Mouse (Mus musculus) hindbrain, embryonic 12.5 days (tissue): ENCODE data around the gene Zfp101. TPM values are rescaled to one million over a fixed set of nuclear protein-coding genes. Genes with fewer than 3 reads are reported as not detected.

Experiments used
- ATAC-seq: fragments of 200-750 bp; cut with Nextera tagmentation; 2 replicates; pipeline ENCODE4 v1.8.0; 2017; ENCODE audit warnings: moderate TSS enrichment; ENCODE audit not compliant: low FRiP score
- H3K27ac ChIP-seq: fragments of 300-500 bp; sonication (generic); 2 replicates; pipeline ENCODE4 v1.5.1; 2016; ENCODE audit warnings: mild to moderate bottlenecking
- H3K27me3 ChIP-seq: fragments of 300-500 bp; sonication (generic); 2 replicates; pipeline ENCODE4 v1.6.1; 2016; ENCODE audit warnings: mild to moderate bottlenecking
- H3K36me3 ChIP-seq: fragments of 300-500 bp; sonication (generic); 2 replicates; pipeline ENCODE4 v1.6.1; 2016; ENCODE audit warnings: mild to moderate bottlenecking
- H3K4me1 ChIP-seq: fragments of 300-500 bp; sonication (generic); 2 replicates; pipeline ENCODE4 v1.6.1; 2016
- H3K4me2 ChIP-seq: fragments of 300-500 bp; sonication (generic); replicated peaks from 2 replicates; pipeline ENCODE4 v1.6.1; 2016; ENCODE audit warnings: mild to moderate bottlenecking
- H3K4me3 ChIP-seq: fragments of 300-500 bp; sonication (generic); 2 replicates; pipeline ENCODE4 v1.5.1; 2016; ENCODE audit warnings: mild to moderate bottlenecking
- H3K9ac ChIP-seq: fragments of 300-500 bp; sonication (generic); 2 replicates; pipeline ENCODE4 v1.6.1; 2016; ENCODE audit warnings: mild to moderate bottlenecking, moderate library complexity
- H3K9me3 ChIP-seq: fragments of 300-500 bp; sonication (generic); replicated peaks from 2 replicates; pipeline ENCODE4 v1.6.1; 2016; ENCODE audit warnings: mild to moderate bottlenecking
- WGBS: fragments of 180-500 bp; shearing (Covaris S2); methylation state at CpG from one replicate; pipeline ENCODE4 v1.1.7; 2016; 5-methylcytosine and 5-hydroxymethylcytosine counted together
- polyA plus RNA-seq: library from polyadenylated mRNA; unstranded; fragments of >200 nt; fragmentation: Nextera tagmentation; extraction: Ambion mirVana; gene quantifications from 2 replicates; pipeline ENCODE4 v1.2.1, GENCODE M21; 2016

Zfp101 gene
- 19.4 and 22.4 TPM in 2 replicates for polyA plus RNA-seq

DNA sequence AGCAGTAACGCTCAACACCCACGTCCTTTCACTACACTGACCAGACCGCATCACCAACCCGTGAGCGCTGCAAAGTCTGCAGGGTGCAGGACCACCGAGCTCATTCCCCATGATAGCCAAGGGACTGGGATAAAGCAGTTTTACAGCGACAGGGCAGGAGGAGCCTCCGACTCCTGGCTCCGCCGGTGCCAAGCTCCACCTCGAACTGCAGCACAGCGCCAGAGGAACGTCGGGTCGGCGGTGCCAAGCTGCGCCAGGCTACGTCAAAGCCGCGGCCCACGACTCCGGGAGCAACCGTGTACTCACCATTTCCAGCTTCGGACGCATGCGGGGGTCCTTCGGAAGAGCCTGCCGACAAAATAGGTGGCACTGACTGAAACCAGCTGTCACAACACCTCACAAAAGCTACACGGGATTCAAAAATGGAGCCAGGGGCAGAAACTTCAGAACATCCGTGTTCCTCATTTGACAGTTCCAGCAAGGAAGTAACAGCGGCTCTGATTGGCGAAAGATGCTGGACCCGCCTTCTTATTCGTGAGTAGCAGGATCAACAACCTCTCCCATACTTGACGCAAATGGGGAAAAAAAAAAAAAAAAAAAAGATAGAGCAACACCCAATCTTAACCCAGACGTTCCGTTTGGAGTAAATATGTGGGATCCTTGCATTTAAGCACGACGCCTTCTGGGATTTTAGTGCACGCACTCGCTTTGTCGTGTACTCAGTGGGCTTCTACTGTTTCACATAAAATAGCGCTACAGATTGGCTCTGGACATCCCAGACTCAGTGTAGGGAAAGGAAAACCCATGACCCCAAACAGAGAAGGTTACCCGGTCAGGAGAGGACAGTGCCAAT is at the start of gene Zfp101:
TSS of gene Zfp101 (minus strand) at position 460 of the 853 bp plus-strand sequence.
- ATAC-seq: peak; percentile 98
- Histone ChIP-seq H3K36me3 (no peaks in the 10 kb centered on the region), H3K9ac (peak within 1 kb of the TSS; percentile 76), H3K4me3 (peak within 1 kb of the TSS; percentile 92), H3K27me3 (no peaks in the 10 kb centered on the region), H3K4me2 (peak within 1 kb of the TSS; percentile 73), H3K9me3 (no peaks in the 10 kb centered on the region), H3K27ac (peak within 1 kb of the TSS; percentile 67), H3K4me1 (peaks cover 13% of the 10 kb centered on the region)
- under 1% methylated on average over 44 of the region's 44 CpGs for WGBS

DNA sequence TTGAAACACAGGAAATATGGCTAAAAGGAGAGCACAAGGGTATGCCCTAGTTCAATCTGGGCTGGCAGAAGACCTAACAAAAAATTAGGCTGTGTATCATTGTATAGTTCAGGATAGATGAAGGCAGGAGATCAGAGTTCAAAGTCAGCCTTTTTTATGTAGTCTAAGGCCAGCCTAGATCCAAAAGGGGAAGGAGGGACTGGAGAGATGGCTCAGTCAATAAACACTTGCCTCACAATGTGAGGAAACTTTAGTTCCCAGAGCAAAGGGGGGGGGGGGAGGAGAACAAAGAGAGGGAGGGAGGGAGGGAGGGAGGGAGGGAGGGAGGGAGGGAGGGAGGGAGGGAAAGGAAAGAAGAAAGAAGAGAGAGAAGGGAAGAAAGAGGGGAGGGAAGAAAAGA is 46.7 kb upstream of the Zfp101 start:
- ATAC-seq: no peak

GRCm38 (mm10) chr17:33439922-33440321 is 45.5 kb upstream of the Zfp101 start:
- no peak overlapping the region for H3K4me3 ChIP-seq
- H3K4me1 ChIP-seq: no peaks in the 10 kb centered on the region
- H3K9me3 ChIP-seq: no peaks in the 10 kb centered on the region
- H3K27me3 ChIP-seq: no peaks in the 10 kb centered on the region
- H3K9ac ChIP-seq: no peak overlapping the region
- no peak for ATAC-seq
- no peak overlapping the region for H3K4me2 ChIP-seq
- WGBS: 74% methylated on average over 5 of the region's 5 CpGs
- no peak overlapping the region for H3K27ac ChIP-seq
- H3K36me3 ChIP-seq: no peaks in the 10 kb centered on the region

More for the DNA sequence above, 46.7 kb upstream of the Zfp101 start:
- H3K4me2 ChIP-seq: no peak overlapping the region
- no peaks in the 10 kb centered on the region for H3K9me3 ChIP-seq
- H3K9ac ChIP-seq: no peak overlapping the region
- no peaks in the 10 kb centered on the region for H3K4me1 ChIP-seq
- no peak overlapping the region for H3K27ac ChIP-seq
- H3K27me3 ChIP-seq: no peaks in the 10 kb centered on the region
- no peaks in the 10 kb centered on the region for H3K36me3 ChIP-seq
- no peak overlapping the region for H3K4me3 ChIP-seq

DNA sequence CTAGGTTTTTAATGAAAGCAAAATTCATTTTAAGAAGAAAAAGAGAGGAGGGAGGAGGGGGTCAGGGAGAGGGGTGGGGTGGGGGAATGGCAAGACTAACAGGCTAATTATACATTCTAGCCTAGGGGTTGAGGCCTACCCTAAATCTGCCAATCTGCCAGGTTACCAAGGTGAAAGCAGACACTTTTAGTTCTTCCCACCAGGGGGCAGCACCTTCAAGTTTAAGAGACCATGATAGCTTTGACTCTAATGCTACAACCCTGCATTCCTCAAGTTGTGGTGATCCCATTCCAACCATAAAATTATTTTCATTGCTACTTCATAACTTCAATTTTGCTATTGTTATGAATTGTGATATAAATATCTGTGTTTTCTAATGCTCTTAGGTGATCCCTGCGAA is 44.7 kb upstream of the Zfp101 start:
- H3K4me1 ChIP-seq: no peaks in the 10 kb centered on the region
- H3K36me3 ChIP-seq: no peaks in the 10 kb centered on the region
- WGBS: 74% methylated on average over 1 of the region's 1 CpGs
- no peak for ATAC-seq
- no peaks in the 10 kb centered on the region for H3K27me3 ChIP-seq
- no peaks in the 10 kb centered on the region for H3K9me3 ChIP-seq
- H3K27ac ChIP-seq: no peak overlapping the region
- H3K9ac ChIP-seq: no peak overlapping the region
- H3K4me2 ChIP-seq: no peak overlapping the region
- H3K4me3 ChIP-seq: no peak overlapping the region

- Histone ChIP-seq H3K9me3 (no peaks in the 10 kb centered on the region), H3K9ac (no peak within 1 kb of the TSS), H3K36me3 (no peaks in the 10 kb centered on the region), H3K4me2 (no peak within 1 kb of the TSS), H3K4me3 (no peak within 1 kb of the TSS), H3K27me3 (no peaks in the 10 kb centered on the region), H3K4me1 (no peaks in the 10 kb centered on the region), H3K27ac (no peak within 1 kb of the TSS)
- no peak for ATAC-seq
- 84% methylated on average over 3 of the region's 3 CpGs for WGBS
These were observed 37.8 kb upstream of the Zfp101 start, which contains the start of gene Actl9 for GRCm38 (mm10) chr17:33432019-33432946. TSS of gene Actl9 (plus strand) at chr17:33432896.

GRCm38 (mm10) chr17:33392271-33392670 is 2.2 kb downstream of the Zfp101 start:
- Histone ChIP-seq H3K9ac (no peak overlapping the region), H3K27ac (no peak overlapping the region), H3K36me3 (no peaks in the 10 kb centered on the region), H3K27me3 (no peaks in the 10 kb centered on the region), H3K4me3 (no peak overlapping the region), H3K4me2 (no peak overlapping the region), H3K4me1 (peaks cover 13% of the 10 kb centered on the region), H3K9me3 (no peaks in the 10 kb centered on the region)
- ATAC-seq: no peak
- 98% methylated on average over 5 of the region's 5 CpGs for WGBS

GRCm38 (mm10) chr17:33385705-33386104 is 8.7 kb downstream of the Zfp101 start:
- no peak overlapping the region for H3K9ac ChIP-seq
- H3K4me2 ChIP-seq: no peak overlapping the region
- H3K36me3 ChIP-seq: peaks cover 49% of the 10 kb centered on the region
- H3K9me3 ChIP-seq: no peaks in the 10 kb centered on the region
- H3K4me3 ChIP-seq: no peak overlapping the region
- no peak overlapping the region for H3K27ac ChIP-seq
- ATAC-seq: no peak
- no peaks in the 10 kb centered on the region for H3K4me1 ChIP-seq
- no peaks in the 10 kb centered on the region for H3K27me3 ChIP-seq

GRCm38 (mm10) chr17:33372795-33373194 is 21.6 kb downstream of the Zfp101 start:
- H3K4me3 ChIP-seq: no peak overlapping the region
- no peak overlapping the region for H3K27ac ChIP-seq
- no peak overlapping the region for H3K4me2 ChIP-seq
- no peak overlapping the region for H3K9ac ChIP-seq
- 92% methylated on average over 3 of the region's 3 CpGs for WGBS
- no peaks in the 10 kb centered on the region for H3K4me1 ChIP-seq
- H3K27me3 ChIP-seq: no peaks in the 10 kb centered on the region
- peaks cover 3% of the 10 kb centered on the region; the same call in 1 of the 2 replicates for H3K36me3 ChIP-seq
- H3K9me3 ChIP-seq: no peaks in the 10 kb centered on the region
- no peak for ATAC-seq

DNA sequence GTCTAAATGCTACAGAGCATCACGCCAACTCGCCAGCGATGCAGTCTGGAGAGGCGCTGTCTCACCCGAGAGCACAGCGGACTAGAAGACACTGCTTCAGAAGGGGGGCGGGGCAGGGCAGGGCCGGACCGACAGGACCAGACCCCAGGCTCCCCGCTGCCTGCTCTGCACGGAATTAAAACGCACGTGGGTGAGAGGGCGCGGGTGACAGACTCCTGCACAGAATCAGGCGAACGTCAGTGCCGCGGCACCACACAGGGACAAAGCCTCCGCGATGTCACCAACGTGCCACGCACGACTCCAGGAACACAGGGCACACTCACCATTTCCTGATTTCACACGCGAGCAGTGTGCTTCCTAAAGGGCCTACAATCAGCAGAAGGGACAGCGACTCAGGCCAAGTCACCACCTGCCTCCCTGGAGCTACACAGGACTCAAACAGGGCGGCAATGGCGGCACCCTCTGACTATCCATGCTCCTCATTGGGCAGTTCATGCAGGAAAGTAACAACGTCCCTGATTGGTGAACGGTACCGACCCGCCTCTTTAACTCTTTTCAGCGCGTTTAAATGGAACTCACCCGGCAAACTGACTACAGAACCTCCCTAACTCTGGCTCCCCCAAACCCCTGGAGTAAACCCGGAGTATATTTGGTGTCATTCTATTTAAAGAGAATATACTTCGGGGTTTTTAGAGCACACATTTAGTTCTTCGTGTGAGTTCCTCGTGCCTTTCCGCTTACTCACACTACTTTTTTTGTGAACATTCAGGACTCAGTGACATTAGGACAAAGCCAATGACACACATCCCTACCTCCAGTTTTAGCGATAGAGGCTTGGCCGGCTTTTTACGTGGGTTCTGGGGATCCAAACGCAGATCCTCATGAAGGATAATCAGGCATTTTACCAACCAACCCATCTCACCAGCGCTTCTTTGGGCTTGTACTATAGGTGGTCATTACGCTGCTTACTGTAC is 35.7 kb downstream of the Zfp101 start, which contains the start of gene Zfp81:
TSS of gene Zfp81 (minus strand) at position 468 of the 974 bp plus-strand sequence.
- Histone ChIP-seq H3K9ac (peak within 1 kb of the TSS; percentile 85), H3K27me3 (no peaks in the 10 kb centered on the region), H3K4me3 (peak within 1 kb of the TSS; percentile 88), H3K27ac (peak within 1 kb of the TSS; percentile 88), H3K9me3 (no peaks in the 10 kb centered on the region), H3K36me3 (no peaks in the 10 kb centered on the region), H3K4me1 (peaks cover 7% of the 10 kb centered on the region), H3K4me2 (peak within 1 kb of the TSS; percentile 78)
- 4% methylated on average over 46 of the region's 47 CpGs for WGBS
- ATAC-seq: peak; percentile 100

- WGBS: 100% methylated on average over 1 of the region's 1 CpGs
- Histone ChIP-seq H3K9ac (no peak overlapping the region), H3K4me2 (no peak overlapping the region), H3K27me3 (no peaks in the 10 kb centered on the region), H3K27ac (no peak overlapping the region), H3K36me3 (no peaks in the 10 kb centered on the region), H3K4me3 (no peak overlapping the region), H3K4me1 (peaks cover 5% of the 10 kb centered on the region), H3K9me3 (peaks cover 17% of the 10 kb centered on the region; the same call in 1 of the 2 replicates)
- no peak for ATAC-seq
These were observed 41.5 kb downstream of the Zfp101 start for GRCm38 (mm10) chr17:33352981-33353380.
